Mouse (Mus musculus) ES-E14 (cell line): ENCODE measurements around the gene Gm43518.

ENCODE experiments used
- CHD2 ChIP-seq: IDR thresholded peaks from 2 replicates; pipeline ENCODE4 v1.6.1; 2014; ENCODE audit warnings: mild to moderate bottlenecking, low read depth, low read length, inconsistent platforms
- MAFK ChIP-seq: IDR thresholded peaks from 2 replicates; pipeline ENCODE4 v1.6.1; 2014; ENCODE audit warnings: mild to moderate bottlenecking, low read depth, low read length, inconsistent platforms; ENCODE audit not compliant: insufficient read depth
- ZC3H11A ChIP-seq: IDR thresholded peaks from 2 replicates; pipeline ENCODE4 v1.6.1; 2012; ENCODE audit warnings: low read depth, mild to moderate bottlenecking, inconsistent platforms, low read length, borderline replicate concordance
- ZNF384 ChIP-seq: IDR thresholded peaks from 2 replicates; pipeline ENCODE4 v1.6.1; 2012; ENCODE audit warnings: low read depth, low read length, inconsistent platforms

- TF ChIP-seq MAFK = no peak
- TF ChIP-seq ZC3H11A = no peak
- no peak for TF ChIP-seq ZNF384
- peak; percentile 95 for TF ChIP-seq CHD2
These were observed 3.3 kb downstream of the Gm43518 start, which contains the start of gene Ccdc62 for GRCm38 (mm10) chr5:123930508-123930989.
